Mouse (Mus musculus) spleen, embryonic (tissue): ENCODE measurements around the gene Pde5a.

ENCODE experiments used
- CTCF ChIA-PET: fragments of 350-600 bp; sonication (Branson Sonifier 250); formaldehyde crosslinking; loops from one replicate; lab custom pipeline; 2022; lab: Charles Lee

Gene Pde5a

DNA sequence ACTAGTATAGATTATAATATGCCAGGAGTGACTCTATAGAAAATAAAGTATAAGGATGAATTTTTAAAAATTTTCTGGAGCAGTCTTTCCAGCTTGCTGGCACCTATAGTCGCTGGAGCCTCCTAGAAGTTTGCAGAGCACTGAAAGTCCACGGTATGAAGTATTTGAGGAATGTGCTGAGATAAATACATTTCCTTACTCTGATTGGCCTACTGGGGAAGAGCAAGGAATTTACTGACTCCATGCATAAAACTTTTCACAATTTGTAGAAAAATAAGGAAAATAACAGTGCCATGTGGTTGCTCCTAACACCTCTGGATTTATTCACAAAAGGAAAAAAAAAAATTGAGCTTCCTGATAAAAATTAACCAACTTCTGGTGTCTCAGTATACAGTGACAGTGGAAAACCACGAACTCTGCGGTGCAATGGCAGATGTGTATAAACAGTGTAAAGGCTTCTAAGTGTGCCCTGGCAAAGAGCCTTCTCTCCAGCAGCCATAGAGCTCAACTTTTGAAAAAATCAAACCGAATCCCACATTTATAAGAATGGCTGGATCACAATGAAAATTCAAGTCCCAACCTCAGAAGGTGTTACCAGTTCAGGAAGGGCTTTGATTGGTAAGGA lies 119.8 kb downstream of the Pde5a start:
- CTCF ChIA-PET, result no interaction called here

DNA sequence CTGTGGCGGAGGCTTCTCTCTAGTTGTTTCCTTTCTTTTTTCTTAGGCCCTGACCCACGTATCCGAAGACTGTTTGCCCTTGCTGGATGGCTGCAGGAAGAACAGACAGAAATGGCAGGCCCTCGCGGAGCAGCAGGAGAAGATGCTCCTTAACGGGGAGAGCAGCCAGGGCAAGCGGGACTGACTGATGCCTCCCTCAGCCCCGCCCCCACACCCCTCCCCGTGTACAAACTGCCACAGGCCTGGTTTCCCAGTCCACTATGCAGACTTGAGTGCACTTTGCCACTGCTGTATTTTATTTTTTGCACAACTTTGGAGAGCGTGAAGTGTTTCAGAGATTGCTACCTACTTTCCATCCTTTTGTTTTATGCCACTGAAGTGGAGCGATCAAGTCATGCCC lies 126.4 kb downstream of the Pde5a start:
- CTCF ChIA-PET, result no interaction called here

- CTCF ChIA-PET, result no interaction called here
Measured at GRCm38 (mm10) chr3:122859829-122860228, 131.1 kb downstream of the Pde5a start.

DNA sequence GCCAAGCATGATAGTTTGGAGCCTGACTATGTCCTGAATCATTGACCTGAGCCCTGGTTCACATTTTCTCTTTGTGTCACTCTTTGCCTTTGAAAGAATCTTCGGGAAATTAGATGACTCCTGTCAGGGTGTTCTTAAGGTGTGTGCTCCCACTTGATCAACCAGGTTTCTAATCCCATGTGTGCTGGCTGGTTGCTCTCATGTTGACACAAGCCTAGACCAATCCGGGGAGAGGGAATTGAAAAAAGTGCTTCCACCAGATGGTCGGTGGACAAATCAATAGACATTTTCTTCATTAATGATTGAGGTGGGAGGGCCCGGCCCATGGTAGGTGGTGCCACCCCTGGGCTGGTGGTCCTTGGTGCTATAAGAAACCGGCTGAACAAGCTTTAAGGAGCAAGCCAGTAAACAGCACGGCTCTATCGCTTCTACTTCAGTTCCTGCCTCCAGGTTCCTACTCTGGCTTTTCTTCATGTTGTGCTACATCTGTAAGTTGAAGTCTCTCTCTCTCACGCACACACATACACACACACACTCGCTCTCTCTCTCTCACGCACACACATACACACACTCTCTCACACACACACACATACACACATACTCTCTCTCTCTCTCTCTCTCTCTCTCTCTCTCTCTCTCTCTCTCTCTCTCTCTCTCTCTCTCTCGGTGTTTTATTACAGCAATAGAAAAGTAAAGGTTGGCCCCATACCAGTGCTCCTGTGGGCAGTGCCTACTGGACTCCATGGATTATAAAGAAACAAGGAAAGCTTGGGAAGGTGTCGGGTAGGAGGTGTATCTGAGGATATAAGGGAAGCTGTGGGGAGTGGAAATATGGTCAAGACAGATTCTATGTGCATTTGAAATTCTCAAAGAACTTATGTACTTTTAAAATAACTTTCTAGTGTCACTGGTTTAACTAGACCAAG lies 132.1 kb downstream of the Pde5a start:
- CTCF ChIA-PET, result no interaction called here

DNA sequence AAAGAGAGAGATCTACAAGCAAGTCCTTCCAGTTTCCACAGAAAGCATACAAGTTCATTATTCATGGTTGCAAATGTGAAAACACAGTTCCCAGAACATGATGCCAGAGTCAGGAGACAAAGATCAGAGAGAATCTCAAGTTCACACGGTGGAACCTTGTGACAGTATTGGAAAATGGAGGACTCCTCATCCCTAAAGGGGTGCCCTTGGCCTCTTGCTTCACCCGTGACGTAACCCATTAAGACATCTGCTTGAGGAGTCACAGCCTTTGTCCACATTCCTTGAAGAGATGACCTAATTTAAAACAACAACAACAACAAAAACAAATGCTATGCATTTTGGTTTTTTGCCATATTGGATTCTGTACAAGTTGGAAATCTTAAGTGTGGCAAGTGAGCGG lies 136.3 kb downstream of the Pde5a start:
- CTCF ChIA-PET, result no interaction called here

GRCm38 (mm10) chr3:122868270-122868669 lies 139.5 kb downstream of the Pde5a start:
- CTCF ChIA-PET, result no interaction called here

- CTCF ChIA-PET, result no interaction called here
Measured at GRCm38 (mm10) chr3:122871596-122871995, 142.8 kb downstream of the Pde5a start.

- CTCF ChIA-PET, result no interaction called here
Measured at GRCm38 (mm10) chr3:122876870-122877269, 148.1 kb downstream of the Pde5a start.

DNA sequence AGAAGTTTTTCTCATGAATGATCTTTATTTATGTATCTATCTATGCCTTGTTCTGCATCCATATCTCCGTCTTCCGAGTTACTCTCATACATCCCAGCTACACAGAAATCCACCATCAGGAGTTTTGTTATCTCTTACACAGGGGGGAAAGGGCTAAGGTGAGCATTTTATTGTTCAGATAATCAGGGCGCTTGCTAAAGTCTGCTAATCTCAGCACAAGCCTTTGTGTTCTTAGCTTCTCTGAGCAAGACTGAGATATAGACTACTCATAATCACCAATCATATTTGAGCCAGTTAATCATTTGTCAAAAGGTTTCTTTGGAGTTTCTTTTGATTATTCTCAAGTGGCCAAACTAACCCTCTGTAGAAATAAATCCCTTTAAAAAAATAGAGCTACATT lies 148.8 kb downstream of the Pde5a start:
- CTCF ChIA-PET, result interaction anchor here (0.6 kb wide), 1 partner anchor 45 kb away, joined by 3 read pairs; no protein-coding TSS in a partner anchor

DNA sequence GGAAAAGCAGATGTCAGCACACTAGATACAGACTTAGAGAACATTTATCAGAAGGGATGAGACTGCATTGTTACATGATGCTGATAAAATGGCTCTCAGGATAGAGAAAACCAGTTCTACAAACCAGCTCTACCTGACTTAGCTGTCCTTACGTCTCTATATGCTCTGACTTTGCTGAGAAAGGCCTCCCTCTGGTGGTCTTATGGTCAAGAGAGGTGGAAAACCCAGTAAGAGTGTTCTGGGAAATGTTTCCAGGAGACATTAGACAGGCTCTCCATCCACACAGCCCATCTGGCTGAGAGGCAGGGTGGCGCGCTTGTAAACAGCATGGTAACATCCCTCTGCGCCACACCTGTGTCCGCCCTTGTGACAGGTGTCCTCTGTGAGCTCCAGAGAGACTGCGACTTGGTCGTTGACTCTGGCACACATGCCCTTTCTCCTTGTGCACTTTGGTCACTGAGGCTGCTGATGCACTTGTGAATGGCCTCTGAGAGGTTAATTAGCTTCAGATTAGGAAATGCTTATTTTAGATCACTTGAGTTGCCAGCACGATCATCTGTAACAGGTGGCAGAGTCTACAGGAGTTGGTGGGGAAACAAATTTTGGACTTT lies 150.1 kb downstream of the Pde5a start:
- CTCF ChIA-PET, result no interaction called here

- CTCF ChIA-PET, result interaction anchor here (0.8 kb wide), 1 partner anchor 17 kb away, joined by 3 read pairs; no protein-coding TSS in a partner anchor
Measured at GRCm38 (mm10) chr3:122887505-122888301, 159.0 kb downstream of the Pde5a start.

DNA sequence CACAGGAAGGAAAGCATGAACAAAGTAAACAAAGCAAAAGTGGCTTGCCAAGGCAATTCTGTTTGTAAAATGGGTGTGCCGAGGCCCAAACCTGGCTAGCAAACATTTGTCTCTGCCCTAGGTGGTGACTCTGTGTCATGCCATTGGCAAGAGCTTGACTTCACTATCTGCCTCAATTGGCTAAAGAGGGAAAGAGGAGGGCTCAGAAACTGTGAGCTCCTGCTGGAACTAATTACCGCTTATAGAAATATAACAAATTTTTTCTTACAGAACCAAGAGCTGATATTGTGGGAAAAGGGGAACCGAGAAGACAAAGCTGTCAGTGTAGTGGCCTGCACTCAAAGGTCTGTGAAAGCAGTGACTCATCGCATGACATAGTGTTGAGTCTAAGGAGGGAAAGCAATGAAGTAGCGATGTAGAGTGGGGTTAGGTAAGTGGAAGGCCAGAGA lies 159.6 kb downstream of the Pde5a start:
- CTCF ChIA-PET, result no interaction called here

- CTCF ChIA-PET, result no interaction called here
Measured at GRCm38 (mm10) chr3:122894772-122895171, 166.0 kb downstream of the Pde5a start, which contains the start of gene Fabp2. Gene Fabp2, plus strand, starts transcription at chr3:122895072.

GRCm38 (mm10) chr3:122895189-122895731 lies 166.5 kb downstream of the Pde5a start:
- CTCF ChIA-PET, result no interaction called here

DNA sequence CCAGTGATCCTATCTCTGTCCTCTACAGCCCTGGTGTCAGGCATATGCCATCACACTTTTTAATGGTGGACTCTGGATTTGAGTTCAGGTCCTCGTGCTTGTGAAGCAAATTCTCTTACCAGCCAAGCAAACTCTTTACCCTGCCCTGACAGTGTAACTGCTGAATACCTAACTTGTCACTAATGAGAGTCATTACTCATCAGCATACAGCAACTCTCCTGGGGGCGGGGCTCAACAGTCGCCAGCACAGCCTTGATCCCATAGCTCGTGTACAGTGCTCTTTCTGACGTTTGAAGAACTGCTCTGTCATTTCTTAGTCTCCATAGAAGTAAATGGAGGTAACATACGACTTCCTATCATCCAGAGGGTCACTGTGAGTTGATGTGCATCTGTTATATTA lies 169.5 kb downstream of the Pde5a start:
- CTCF ChIA-PET, result interaction anchor here (0.7 kb wide), 1 partner anchor 15 kb away, joined by 4 read pairs; no protein-coding TSS in a partner anchor

DNA sequence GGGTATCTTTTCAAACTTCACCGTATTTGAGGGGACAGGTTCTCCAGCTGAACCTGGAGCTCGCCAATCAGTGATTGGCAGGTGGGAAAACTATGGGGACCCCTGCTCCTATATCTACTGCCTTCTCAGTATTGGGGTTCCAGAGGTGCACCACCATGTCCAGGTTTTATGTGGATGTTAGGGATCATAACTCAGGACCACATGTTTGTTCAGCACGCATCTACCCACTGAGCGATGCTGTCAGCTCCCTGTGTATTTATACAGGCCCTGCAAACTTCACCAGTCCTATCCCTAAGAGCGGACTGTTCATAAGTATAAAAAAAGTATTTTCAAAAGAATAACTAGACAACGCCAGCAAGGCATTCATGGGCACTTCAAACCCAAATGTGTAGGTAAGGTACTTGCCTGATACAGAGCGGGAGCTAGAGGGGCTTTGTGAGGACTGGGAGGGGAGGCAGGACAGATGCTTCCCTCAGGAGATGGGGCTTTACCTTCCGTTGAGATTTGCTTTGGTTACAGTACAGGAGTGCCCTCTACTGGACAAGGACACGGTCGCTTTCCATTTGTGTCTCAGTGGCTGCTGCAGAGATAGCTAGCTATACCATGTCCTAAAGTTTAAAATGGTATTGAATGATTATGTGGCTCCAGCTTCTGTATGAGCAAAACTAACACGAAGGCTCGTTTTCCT lies 175.1 kb downstream of the Pde5a start:
- CTCF ChIA-PET, result interaction anchor here (0.9 kb wide), 1 partner anchor 17 kb away, joined by 3 read pairs; no protein-coding TSS in a partner anchor

- CTCF ChIA-PET, result no interaction called here
Measured at GRCm38 (mm10) chr3:122907841-122908240, 179.1 kb downstream of the Pde5a start.
